Mouse (Mus musculus) MEL (cell line): ENCODE measurements at regions not wholly inside any gene's neighbourhood (a gene's known extent, or its start where the extent isn't known, plus 50 kb on each side); places are given as distances from the start of the nearest gene placed in this dataset.

Source experiments
- DNase-seq: peaks from one replicate; pipeline ENCODE4 v3.0.0; 2011; ENCODE audit warnings: low read depth, low spot score
- H3K27ac ChIP-seq: 2 replicates; pipeline ENCODE4 v1.5.1; 2012; ENCODE audit warnings: low read depth, mild to moderate bottlenecking, control low read depth, low read length, moderate library complexity; ENCODE audit not compliant: control insufficient read depth
- H3K27me3 ChIP-seq, 2 experiments: fragments of 150-350 bp in 1 of 2; sonication (generic) in 1 of 2; 2 replicates each; pipeline ENCODE4 v1.6.1; 2012; ENCODE audit warnings: low read length in 2 of 2, mild to moderate bottlenecking in 2 of 2, improper control_type of control experiment in 1 of 2, moderate library complexity in 1 of 2; ENCODE audit not compliant: insufficient read depth in 2 of 2, control insufficient read depth in 1 of 2
- H3K36me3 ChIP-seq, 2 experiments: 2 replicates each; pipeline ENCODE4 v1.6.1; 2012 to 2014; ENCODE audit warnings: low read length in 2 of 2, improper control_type of control experiment in 1 of 2, inconsistent platforms in 1 of 2, mild to moderate bottlenecking in 1 of 2; ENCODE audit not compliant: insufficient read depth in 2 of 2, control insufficient read depth in 1 of 2
- H3K4me1 ChIP-seq, 2 experiments: fragments of 150-350 bp in 1 of 2; sonication (generic) in 1 of 2; 2 replicates each; pipeline ENCODE4 v1.6.1; 2012; ENCODE audit warnings: low read length in 2 of 2, improper control_type of control experiment in 1 of 2, mild to moderate bottlenecking in 1 of 2; ENCODE audit not compliant: insufficient read depth in 2 of 2, control insufficient read depth in 1 of 2
- H3K4me3 ChIP-seq, 2 experiments: fragments of 150-350 bp in 1 of 2; sonication (generic) in 1 of 2; 2 replicates each; pipeline ENCODE4 v1.5.1; 2012; ENCODE audit warnings: low read depth in 2 of 2, low read length in 2 of 2, mild to moderate bottlenecking in 2 of 2, moderate library complexity in 2 of 2, control low read depth in 1 of 2, improper control_type of control experiment in 1 of 2; ENCODE audit not compliant: control insufficient read depth in 1 of 2, insufficient read depth in 1 of 2
- H3K79me2 ChIP-seq: 2 replicates; pipeline ENCODE4 v1.6.1; 2012; ENCODE audit warnings: mild to moderate bottlenecking, low read length, moderate library complexity; ENCODE audit not compliant: control insufficient read depth, poor library complexity, insufficient read depth
- H3K9ac ChIP-seq: 2 replicates; pipeline ENCODE4 v1.6.1; 2012; ENCODE audit warnings: low read depth, mild to moderate bottlenecking, control low read depth, low read length, moderate library complexity; ENCODE audit not compliant: control insufficient read depth, poor library complexity, severe bottlenecking
- H3K9me3 ChIP-seq: fragments of 150-350 bp; sonication (generic); replicated peaks from 2 replicates; pipeline ENCODE4 v1.6.1; 2012; ENCODE audit warnings: mild to moderate bottlenecking, low read length, improper control_type of control experiment, moderate library complexity; ENCODE audit not compliant: insufficient read depth
- BHLHE40 ChIP-seq: IDR thresholded peaks from 2 replicates; pipeline ENCODE4 v1.6.1; 2012; ENCODE audit warnings: low read depth, mild to moderate bottlenecking, inconsistent platforms, low read length, improper control_type of control experiment, borderline replicate concordance
- CHD1 ChIP-seq: IDR thresholded peaks from 2 replicates; pipeline ENCODE4 v1.6.1; 2012; ENCODE audit warnings: low read depth, mild to moderate bottlenecking, inconsistent platforms, low read length, improper control_type of control experiment
- CHD2 ChIP-seq: IDR thresholded peaks from 2 replicates; pipeline ENCODE4 v1.6.1; 2011; ENCODE audit warnings: low read length, improper control_type of control experiment
- CTCF ChIP-seq, 3 experiments: IDR thresholded peaks in 2 of 3; conservative IDR thresholded peaks in 1 of 3; 2 replicates each; pipeline ENCODE4 v1.5.1; 2011 to 2012; ENCODE audit warnings: low read length in 3 of 3, low read depth in 2 of 3, mild to moderate bottlenecking in 2 of 3, improper control_type of control experiment in 1 of 3, inconsistent platforms in 1 of 3, mixed read lengths in 1 of 3, moderate library complexity in 1 of 3; ENCODE audit not compliant: control insufficient read depth in 1 of 3, insufficient read depth in 1 of 3, poor library complexity in 1 of 3, severe bottlenecking in 1 of 3
- E2F4 ChIP-seq: IDR thresholded peaks from 2 replicates; pipeline ENCODE4 v1.6.1; 2011; ENCODE audit warnings: low read depth, low read length, improper control_type of control experiment, borderline replicate concordance
- ETS1 ChIP-seq: IDR thresholded peaks from 2 replicates; pipeline ENCODE4 v1.6.1; 2012; ENCODE audit warnings: low read depth, mild to moderate bottlenecking, inconsistent platforms, low read length, improper control_type of control experiment, moderate library complexity
- GABPA ChIP-seq: IDR thresholded peaks from 2 replicates; pipeline ENCODE4 v1.6.1; 2012; ENCODE audit warnings: low read depth, mild to moderate bottlenecking, inconsistent platforms, low read length, improper control_type of control experiment, moderate library complexity
- GATA1 ChIP-seq: IDR thresholded peaks from 2 replicates; pipeline ENCODE4 v1.6.1; 2011; ENCODE audit warnings: low read depth, low read length, improper control_type of control experiment
- JUND ChIP-seq: IDR thresholded peaks from 2 replicates; pipeline ENCODE4 v1.6.1; 2011; ENCODE audit warnings: low read depth, mild to moderate bottlenecking, improper control_type of control experiment, low read length
- KAT2A ChIP-seq: conservative IDR thresholded peaks from 2 replicates; pipeline ENCODE4 v1.6.1; 2012; ENCODE audit warnings: low read depth, low read length, improper control_type of control experiment, inconsistent platforms
- MAX ChIP-seq: IDR thresholded peaks from 2 replicates; pipeline ENCODE4 v1.6.1; 2011; ENCODE audit warnings: low read length, improper control_type of control experiment
- MEF2A ChIP-seq: IDR thresholded peaks from 2 replicates; pipeline ENCODE4 v1.6.1; 2014; ENCODE audit warnings: low read depth, mild to moderate bottlenecking, inconsistent platforms, low read length, improper control_type of control experiment; ENCODE audit not compliant: poor library complexity, insufficient replicate concordance, severe bottlenecking; ENCODE audit errors: extremely low read depth
- MXI1 ChIP-seq: IDR thresholded peaks from 2 replicates; pipeline ENCODE4 v1.6.1; 2011; ENCODE audit warnings: mild to moderate bottlenecking, low read depth, low read length, improper control_type of control experiment
- MYC ChIP-seq: IDR thresholded peaks from 2 replicates; pipeline ENCODE4 v1.6.1; 2011; ENCODE audit warnings: low read depth, mild to moderate bottlenecking, low read length, improper control_type of control experiment, moderate library complexity
- NELFE ChIP-seq: IDR thresholded peaks from 2 replicates; pipeline ENCODE4 v1.6.1; 2011; ENCODE audit warnings: low read depth, low read length, improper control_type of control experiment
- POLR2A ChIP-seq, 2 experiments: IDR thresholded peaks; 2 replicates each; pipeline ENCODE4 v1.6.1; 2011 to 2012; ENCODE audit warnings: low read length in 2 of 2, mild to moderate bottlenecking in 2 of 2, control low read depth in 1 of 2, improper control_type of control experiment in 1 of 2, low read depth in 1 of 2, moderate library complexity in 1 of 2; ENCODE audit not compliant: control insufficient read depth in 1 of 2, insufficient read depth in 1 of 2, poor library complexity in 1 of 2
- POLR2AphosphoS5 ChIP-seq: IDR thresholded peaks from 2 replicates; pipeline ENCODE4 v1.6.1; 2012; ENCODE audit warnings: low read depth, borderline replicate concordance, mild to moderate bottlenecking, inconsistent platforms, low read length, moderate library complexity, mixed read lengths
- RCOR1 ChIP-seq: IDR thresholded peaks from 2 replicates; pipeline ENCODE4 v1.6.1; 2012; ENCODE audit warnings: low read depth, mild to moderate bottlenecking, inconsistent platforms, low read length, improper control_type of control experiment
- SMC3 ChIP-seq: IDR thresholded peaks from 2 replicates; pipeline ENCODE4 v1.6.1; 2011; ENCODE audit warnings: low read depth, low read length, improper control_type of control experiment
- TAL1 ChIP-seq: IDR thresholded peaks from 2 replicates; pipeline ENCODE4 v1.6.1; 2012; ENCODE audit warnings: mild to moderate bottlenecking, inconsistent platforms, low read length, moderate library complexity, mixed read lengths
- TBP ChIP-seq: IDR thresholded peaks from 2 replicates; pipeline ENCODE4 v1.8.0; 2011; ENCODE audit warnings: low read depth, low read length, improper control_type of control experiment
- TCF12 ChIP-seq: IDR thresholded peaks from 2 replicates; pipeline ENCODE4 v1.6.1; 2014; ENCODE audit warnings: low read depth, mild to moderate bottlenecking, inconsistent platforms, low read length, improper control_type of control experiment, moderate library complexity
- UBTF ChIP-seq: IDR thresholded peaks from 2 replicates; pipeline ENCODE4 v1.6.1; 2012; ENCODE audit warnings: low read depth, mild to moderate bottlenecking, inconsistent platforms, low read length, improper control_type of control experiment, moderate library complexity, borderline replicate concordance; ENCODE audit not compliant: insufficient read depth
- USF2 ChIP-seq, 2 experiments: IDR thresholded peaks; 2 replicates each; pipeline ENCODE4 v1.6.1; 2011 to 2012; ENCODE audit warnings: improper control_type of control experiment in 2 of 2, low read length in 2 of 2, borderline replicate concordance in 1 of 2, inconsistent platforms in 1 of 2, low read depth in 1 of 2, mild to moderate bottlenecking in 1 of 2; ENCODE audit not compliant: insufficient read depth in 1 of 2
- ZC3H11A ChIP-seq: IDR thresholded peaks from 2 replicates; pipeline ENCODE4 v1.6.1; 2012; ENCODE audit warnings: low read depth, mild to moderate bottlenecking, inconsistent platforms, low read length, improper control_type of control experiment
- ZKSCAN1 ChIP-seq: IDR thresholded peaks from 2 replicates; pipeline ENCODE4 v1.6.1; 2012; ENCODE audit warnings: low read depth, mild to moderate bottlenecking, inconsistent platforms, low read length, improper control_type of control experiment, moderate library complexity

- Histone ChIP-seq H3K4me3 (no peak overlapping the region), H3K27me3 (no peaks in the 10 kb centered on the region), H3K36me3 (no peaks in the 10 kb centered on the region), H3K9ac (no peak overlapping the region), H3K9me3 (no peaks in the 10 kb centered on the region)
- TF ChIP-seq POLR2A (IDR thresholded peaks at IDR 0.05; ENCODE audit: control insufficient read depth in 1 of 2, insufficient read depth in 1 of 2, low read depth in 1 of 2, low read length in 2 of 2, poor library complexity in 1 of 2) (no peak), TAL1 (no peak), KAT2A (no peak), CHD1 (no peak), ETS1 (no peak), USF2 (IDR thresholded peaks at IDR 0.05; ENCODE audit: borderline replicate concordance in 1 of 2, insufficient read depth in 1 of 2, low read depth in 1 of 2, low read length in 2 of 2) (no peak), TCF12 (no peak), MEF2A (no peak), BHLHE40 (no peak), CHD2 (no peak), UBTF (no peak), CTCF (IDR thresholded peaks at IDR 0.05 in 2 of 3, conservative IDR thresholded peaks at IDR 0.05 in 1 of 3; ENCODE audit: control insufficient read depth in 1 of 3, insufficient read depth in 1 of 3, low read depth in 2 of 3, low read length in 3 of 3, poor library complexity in 1 of 3, severe bottlenecking in 1 of 3) (no peak)
- TF ChIP-seq, all 39 proteins: peak for 0
- H3K4me1 ChIP-seq = no peaks in the 10 kb centered on the region
- no peaks in the 10 kb centered on the region for H3K79me2 ChIP-seq
- no peak for DNase-seq
- H3K27ac ChIP-seq = no peak overlapping the region
Observed at GRCm38 (mm10) chr3:132343625-132344024, 258.5 kb downstream of the Dkk2 start.

- Histone ChIP-seq H3K9ac (no peak overlapping the region), H3K36me3 (no peaks in the 10 kb centered on the region), H3K4me1 (no peaks in the 10 kb centered on the region), H3K4me3 (no peak overlapping the region), H3K27me3 (no peaks in the 10 kb centered on the region), H3K27ac (no peak overlapping the region), H3K79me2 (no peaks in the 10 kb centered on the region), H3K9me3 (no peaks in the 10 kb centered on the region)
- DNase-seq = no peak
- TF ChIP-seq SMC3 = no peak
- TF ChIP-seq TAL1 = no peak
- no peak for TF ChIP-seq BHLHE40
- no peak for TF ChIP-seq E2F4
- no peak for TF ChIP-seq CHD1
- no peak for TF ChIP-seq ZKSCAN1
- no peak for TF ChIP-seq GATA1
- no peak for TF ChIP-seq GABPA
- TF ChIP-seq TBP = no peak
- TF ChIP-seq RCOR1 = no peak
- TF ChIP-seq POLR2AphosphoS5 = no peak
- no peak for TF ChIP-seq MYC
- TF ChIP-seq NELFE = no peak
- TF ChIP-seq JUND = no peak
- no peak for TF ChIP-seq ZC3H11A
- TF ChIP-seq KAT2A = no peak
- no peak for TF ChIP-seq USF2 (IDR thresholded peaks at IDR 0.05; ENCODE audit: borderline replicate concordance in 1 of 2, insufficient read depth in 1 of 2, low read depth in 1 of 2, low read length in 2 of 2)
- no peak for TF ChIP-seq MAX
- no peak for TF ChIP-seq MXI1
Observed at GRCm38 (mm10) chr3:132345856-132346255, 260.8 kb downstream of the Dkk2 start.
